Mouse (Mus musculus): ENCODE measurements at regions not wholly inside any gene's neighbourhood (a gene's known extent, or its start where the extent isn't known, plus 50 kb on each side); places are given as distances from the start of the nearest gene placed in this dataset.

DNA sequence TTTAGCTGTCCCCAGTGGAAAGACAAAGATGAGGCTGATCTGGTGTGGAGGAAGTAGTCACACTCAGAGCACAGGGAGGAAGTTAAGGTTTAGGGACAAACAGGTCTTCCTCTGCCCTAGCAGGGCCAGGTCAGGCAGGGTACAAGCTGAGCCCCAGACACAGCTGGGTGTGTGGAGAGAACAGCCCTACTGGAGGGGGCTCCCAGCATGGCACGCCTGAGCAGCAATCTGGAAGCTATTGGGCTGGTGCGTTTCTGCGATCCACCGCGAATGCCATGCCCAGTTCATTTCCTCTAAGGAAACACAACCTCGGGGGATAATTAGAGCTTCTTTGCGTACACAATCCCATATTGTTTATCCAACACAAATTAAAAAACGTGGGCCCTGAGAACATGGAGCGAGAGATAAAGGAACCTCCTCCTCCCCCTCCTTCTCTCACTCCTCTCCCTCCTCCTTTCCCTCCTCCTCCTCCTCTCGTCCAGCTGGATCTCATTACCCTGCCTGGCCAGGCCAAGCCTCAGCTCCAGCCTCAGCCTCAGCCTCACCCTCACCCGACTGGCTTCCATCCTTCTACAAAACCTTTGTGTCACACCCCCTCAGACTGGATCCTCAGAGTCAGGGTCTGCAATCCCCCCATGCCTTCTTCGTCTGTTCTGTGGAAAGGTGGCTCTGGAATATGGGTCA lies 81.2 kb downstream of the Pja1 start:
- Histone ChIP-seq H3K27me3 (replicated peaks; ENCODE audit: low read depth, poor library complexity, severe bottlenecking) (peaks cover 100% of the 10 kb centered on the region), H3K9me3 (no peaks in the 10 kb centered on the region), H3K36me3 (replicated peaks) (no peaks in the 10 kb centered on the region), H3K27ac (replicated peaks) (peak overlapping the region; percentile 85), H3K4me3 (no peak overlapping the region), H3K4me1 (peaks cover 39% of the 10 kb centered on the region)
- 47% methylated on average over 12 of the region's 12 CpGs for WGBS
- peak; percentile 70 for DNase-seq (ENCODE audit: low spot score)

DNA sequence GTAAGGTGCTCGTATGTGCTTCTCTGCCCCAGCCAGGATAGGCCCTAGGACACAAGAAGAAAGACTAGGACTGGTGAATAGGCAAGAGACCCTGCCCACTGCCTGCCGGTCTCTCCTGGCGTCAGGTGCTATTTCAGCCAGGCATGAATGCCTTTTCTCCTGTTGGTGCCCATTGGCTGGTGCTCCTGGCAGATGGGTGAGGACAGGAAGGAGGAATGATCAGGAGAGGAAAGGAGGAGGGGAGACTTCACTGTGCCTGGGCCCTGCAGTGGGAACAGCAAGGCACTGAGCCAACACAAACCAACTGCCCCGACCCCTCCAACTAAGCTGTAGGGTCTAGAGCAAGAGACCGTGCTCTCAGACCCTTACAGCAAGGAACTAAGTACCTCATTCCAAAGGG lies 100.4 kb downstream of the Pja1 start:
- Histone ChIP-seq H3K4me1 (no peaks in the 10 kb centered on the region), H3K9me3 (no peaks in the 10 kb centered on the region), H3K4me3 (no peak overlapping the region), H3K27ac (replicated peaks) (no peak overlapping the region), H3K36me3 (replicated peaks) (no peaks in the 10 kb centered on the region), H3K27me3 (replicated peaks; ENCODE audit: low read depth, poor library complexity, severe bottlenecking) (peaks cover 100% of the 10 kb centered on the region)
- DNase-seq (ENCODE audit: low spot score): no peak
- WGBS: 90% methylated on average over 5 of the region's 5 CpGs

GRCm38 (mm10) chrX:99369258-99369900 lies 101.7 kb downstream of the Pja1 start:
- Histone ChIP-seq H3K4me3 (no peak overlapping the region), H3K27ac (replicated peaks) (no peak overlapping the region), H3K9me3 (no peaks in the 10 kb centered on the region), H3K36me3 (replicated peaks) (no peaks in the 10 kb centered on the region), H3K4me1 (no peaks in the 10 kb centered on the region), H3K27me3 (replicated peaks; ENCODE audit: low read depth, poor library complexity, severe bottlenecking) (peaks cover 100% of the 10 kb centered on the region)
- WGBS: 78% methylated on average over 6 of the region's 6 CpGs
- DNase-seq (ENCODE audit: low spot score): no peak

- H3K4me1 ChIP-seq: no peaks in the 10 kb centered on the region
- DNase-seq (ENCODE audit: low spot score): no peak
- peaks cover 100% of the 10 kb centered on the region for H3K27me3 ChIP-seq (replicated peaks; ENCODE audit: low read depth, poor library complexity, severe bottlenecking)
- H3K9me3 ChIP-seq: no peaks in the 10 kb centered on the region
- H3K36me3 ChIP-seq (replicated peaks): no peaks in the 10 kb centered on the region
- no peak overlapping the region for H3K27ac ChIP-seq (replicated peaks)
- 64% methylated on average over 5 of the region's 5 CpGs for WGBS
- no peak overlapping the region for H3K4me3 ChIP-seq
Measured at GRCm38 (mm10) chrX:99364072-99364471, 107.0 kb downstream of the Pja1 start.

GRCm38 (mm10) chrX:99360095-99360890 lies 110.8 kb downstream of the Pja1 start:
- no peak overlapping the region for H3K27ac ChIP-seq (replicated peaks)
- no peaks in the 10 kb centered on the region for H3K9me3 ChIP-seq
- H3K36me3 ChIP-seq (replicated peaks): no peaks in the 10 kb centered on the region
- peaks cover 14% of the 10 kb centered on the region for H3K4me1 ChIP-seq
- H3K27me3 ChIP-seq (replicated peaks; ENCODE audit: low read depth, poor library complexity, severe bottlenecking): peaks cover 98% of the 10 kb centered on the region
- no peak overlapping the region for H3K4me3 ChIP-seq
- 78% methylated on average over 11 of the region's 11 CpGs for WGBS
- DNase-seq (ENCODE audit: low spot score): no peak

- Histone ChIP-seq H3K4me3 (no peak overlapping the region), H3K4me1 (peaks cover 14% of the 10 kb centered on the region), H3K36me3 (replicated peaks) (no peaks in the 10 kb centered on the region), H3K27me3 (replicated peaks; ENCODE audit: low read depth, poor library complexity, severe bottlenecking) (peaks cover 98% of the 10 kb centered on the region), H3K27ac (replicated peaks) (no peak overlapping the region), H3K9me3 (no peaks in the 10 kb centered on the region)
- no peak for DNase-seq (ENCODE audit: low spot score)
- 67% methylated on average over 1 of the region's 1 CpGs for WGBS
Measured at GRCm38 (mm10) chrX:99358784-99359183, 112.3 kb downstream of the Pja1 start.

DNA sequence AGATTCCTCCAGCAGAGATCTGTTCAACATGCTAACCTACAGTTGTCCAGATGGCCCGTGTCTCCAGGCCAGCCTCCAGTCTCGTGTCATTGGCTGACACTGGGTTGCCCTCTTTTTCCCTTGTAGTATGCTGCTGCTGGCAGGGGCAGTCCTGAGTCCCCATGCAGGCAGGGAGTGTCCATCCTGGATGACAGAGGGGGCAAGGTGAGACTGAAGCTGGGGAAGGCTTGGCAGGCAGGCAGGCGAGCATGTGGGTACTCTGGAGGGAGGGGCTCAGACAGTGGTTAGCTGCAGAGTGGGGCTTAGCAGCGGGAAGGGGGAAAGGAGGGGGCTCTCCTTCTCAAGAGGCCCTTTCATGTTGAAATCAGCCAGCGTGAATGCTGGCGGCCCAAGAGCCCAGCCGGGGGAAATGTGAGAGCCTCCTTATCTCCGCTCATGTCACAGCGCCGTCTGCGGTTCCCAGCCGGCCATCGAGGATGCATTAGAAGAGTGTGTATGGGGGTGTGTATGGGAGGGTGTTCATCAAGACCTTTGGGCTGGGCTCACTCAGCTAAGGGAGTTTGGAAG lies 112.9 kb downstream of the Pja1 start:
- Histone ChIP-seq H3K9me3 (no peaks in the 10 kb centered on the region), H3K27me3 (replicated peaks; ENCODE audit: low read depth, poor library complexity, severe bottlenecking) (peaks cover 98% of the 10 kb centered on the region), H3K4me1 (peaks cover 14% of the 10 kb centered on the region), H3K27ac (replicated peaks) (peak overlapping the region; percentile 14; the same call in 1 of the 2 replicates), H3K4me3 (no peak overlapping the region), H3K36me3 (replicated peaks) (no peaks in the 10 kb centered on the region)
- 25% methylated on average over 13 of the region's 13 CpGs for WGBS
- DNase-seq (ENCODE audit: low spot score): peak; percentile 18

DNA sequence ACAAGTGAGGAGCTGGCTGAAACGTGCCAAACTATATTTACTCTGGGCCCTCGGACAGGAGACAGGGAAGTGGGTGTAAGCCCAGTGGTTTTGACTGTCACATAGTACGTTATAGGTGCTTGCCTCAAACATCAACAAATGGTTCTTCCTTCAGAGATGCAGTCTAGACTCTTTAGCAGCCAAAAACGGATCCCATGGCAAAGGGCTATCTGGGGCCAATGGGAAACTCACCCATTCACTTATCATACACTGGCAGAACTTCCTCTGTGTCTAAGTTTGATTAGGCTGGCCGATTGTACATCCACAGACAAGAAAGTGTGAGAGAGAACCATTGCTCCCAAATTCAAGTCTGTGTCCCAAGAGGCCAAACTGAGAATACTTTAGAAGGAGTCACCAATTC lies 115.9 kb downstream of the Pja1 start:
- Histone ChIP-seq H3K9me3 (no peaks in the 10 kb centered on the region), H3K4me3 (no peak overlapping the region), H3K27me3 (replicated peaks; ENCODE audit: low read depth, poor library complexity, severe bottlenecking) (peaks cover 98% of the 10 kb centered on the region), H3K27ac (replicated peaks) (no peak overlapping the region), H3K36me3 (replicated peaks) (no peaks in the 10 kb centered on the region), H3K4me1 (peaks cover 17% of the 10 kb centered on the region)
- DNase-seq (ENCODE audit: low spot score): no peak
- WGBS: 73% methylated on average over 5 of the region's 5 CpGs

- DNase-seq (ENCODE audit: low spot score): no peak
- peaks cover 95% of the 10 kb centered on the region for H3K27me3 ChIP-seq (replicated peaks; ENCODE audit: low read depth, poor library complexity, severe bottlenecking)
- 62% methylated on average over 3 of the region's 3 CpGs for WGBS
- no peaks in the 10 kb centered on the region for H3K9me3 ChIP-seq
- no peaks in the 10 kb centered on the region for H3K36me3 ChIP-seq (replicated peaks)
- no peak overlapping the region for H3K4me3 ChIP-seq
- 0 out of 2 replicates have a peak, but pooled peaks cover 3% of the 10 kb centered on the region for H3K4me1 ChIP-seq
- H3K27ac ChIP-seq (replicated peaks): no peak overlapping the region
Measured at GRCm38 (mm10) chrX:99350233-99350632, 120.8 kb downstream of the Pja1 start.

- Histone ChIP-seq H3K4me1 (peaks cover 29% of the 10 kb centered on the region), H3K27ac (replicated peaks) (no peak overlapping the region), H3K27me3 (replicated peaks; ENCODE audit: low read depth, poor library complexity, severe bottlenecking) (peaks cover 81% of the 10 kb centered on the region), H3K4me3 (no peak overlapping the region), H3K36me3 (replicated peaks) (no peaks in the 10 kb centered on the region), H3K9me3 (no peaks in the 10 kb centered on the region)
- DNase-seq (ENCODE audit: low spot score): no peak
- WGBS: 80% methylated on average over 6 of the region's 6 CpGs
Measured at GRCm38 (mm10) chrX:99340223-99340622, 130.8 kb downstream of the Pja1 start.

DNA sequence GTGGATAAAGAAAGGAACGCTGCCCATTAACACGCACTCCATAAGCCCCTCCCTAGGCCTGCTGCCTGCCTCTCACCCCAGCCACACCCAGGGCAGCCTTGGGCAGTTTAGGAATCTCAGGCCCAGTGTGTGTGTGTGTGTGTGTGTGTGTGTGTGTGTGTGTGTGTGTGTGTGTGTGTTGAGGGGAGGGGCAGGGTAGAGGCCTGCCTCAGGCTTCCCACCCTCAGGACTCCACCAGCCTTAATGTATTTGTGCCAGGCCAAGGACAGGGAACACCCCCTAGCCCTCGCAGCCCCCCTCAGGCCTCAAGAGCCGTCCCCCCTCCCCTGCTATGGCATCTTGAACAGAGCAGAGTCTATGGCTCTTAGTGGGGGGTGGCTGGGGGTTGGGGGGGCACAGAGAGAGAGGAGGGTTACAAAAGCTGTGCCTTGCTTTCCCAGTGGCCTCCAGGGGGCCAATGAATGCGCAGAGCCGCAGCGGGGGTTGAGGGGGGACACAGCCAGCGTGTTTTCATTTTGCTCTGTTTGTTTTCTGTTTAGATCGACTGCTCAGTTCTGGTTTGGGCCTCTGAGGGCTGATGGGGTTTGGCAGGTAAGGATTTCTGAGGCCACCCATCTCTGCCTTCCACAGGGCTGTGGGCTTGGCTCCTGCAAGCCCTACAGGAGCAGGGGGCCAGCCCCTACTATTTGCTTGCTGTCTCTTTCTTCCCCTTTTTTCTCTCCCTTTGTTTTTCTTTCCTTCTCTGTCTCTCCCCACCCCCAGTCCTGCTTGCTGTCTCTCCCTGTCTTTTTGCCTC lies 131.8 kb downstream of the Pja1 start:
- peaks cover 83% of the 10 kb centered on the region for H3K27me3 ChIP-seq (replicated peaks; ENCODE audit: low read depth, poor library complexity, severe bottlenecking)
- DNase-seq (ENCODE audit: low spot score): peak; percentile 29
- H3K27ac ChIP-seq (replicated peaks): peak overlapping the region; percentile 69
- no peak overlapping the region for H3K4me3 ChIP-seq
- WGBS: 18% methylated on average over 9 of the region's 9 CpGs
- peaks cover 29% of the 10 kb centered on the region for H3K4me1 ChIP-seq
- no peaks in the 10 kb centered on the region for H3K9me3 ChIP-seq
- no peaks in the 10 kb centered on the region for H3K36me3 ChIP-seq (replicated peaks)

Measured in embryonic facial prominence, embryonic 10.5 days (tissue).